Mouse (Mus musculus): ENCODE measurements at regions not wholly inside any gene's neighbourhood (a gene's known extent, or its start where the extent isn't known, plus 50 kb on each side); places are given as distances from the start of the nearest gene placed in this dataset.
"Not testable (repeated sequence)": the region's sequence is repeated elsewhere in the genome, so short reads cannot be mapped to it uniquely, and the experiment has no call there.

- DNase-seq (ENCODE audit: low spot score in 2 of 2), result no peak
Measured at GRCm38 (mm10) chr4:97509576-97509975, 263.0 kb upstream of the Nfia start.

GRCm38 (mm10) chr4:97505734-97506133 lies 266.8 kb upstream of the Nfia start:
- DNase-seq (ENCODE audit: low spot score in 2 of 2), result no peak

- DNase-seq (ENCODE audit: low spot score in 2 of 2), result no peak
Measured at GRCm38 (mm10) chr4:97491248-97491804, 281.2 kb upstream of the Nfia start.

- no peak for DNase-seq (ENCODE audit: low spot score in 2 of 2)
Measured at GRCm38 (mm10) chr4:97486354-97486753, 286.2 kb upstream of the Nfia start.

GRCm38 (mm10) chr4:97485225-97485624 lies 287.3 kb upstream of the Nfia start:
- no peak for DNase-seq (ENCODE audit: low spot score in 2 of 2)

GRCm38 (mm10) chr4:97482701-97483246 lies 289.8 kb upstream of the Nfia start:
- no peak for DNase-seq (ENCODE audit: low spot score in 2 of 2)

GRCm38 (mm10) chr4:97481836-97482235 lies 290.7 kb upstream of the Nfia start:
- DNase-seq (ENCODE audit: low spot score in 2 of 2), result no peak

GRCm38 (mm10) chr4:97476571-97477190 lies 293.7 kb upstream of the Gm10192 start:
- peak in 1 of 2 experiments; percentile 30 for DNase-seq (ENCODE audit: low spot score in 2 of 2)

- DNase-seq (ENCODE audit: low spot score in 2 of 2), result not testable (repeated sequence)
Measured at GRCm38 (mm10) chr4:97473492-97473891, 290.5 kb upstream of the Gm10192 start.

- no peak for DNase-seq (ENCODE audit: low spot score in 2 of 2)
Measured at GRCm38 (mm10) chr4:97465932-97466666, 283.1 kb upstream of the Gm10192 start.

GRCm38 (mm10) chr4:97465517-97465916 lies 282.6 kb upstream of the Gm10192 start:
- no peak for DNase-seq (ENCODE audit: low spot score in 2 of 2)

GRCm38 (mm10) chr4:97461177-97461576 lies 278.2 kb upstream of the Gm10192 start:
- no peak for DNase-seq (ENCODE audit: low spot score in 2 of 2)

- DNase-seq (ENCODE audit: low spot score in 2 of 2), result no peak
Measured at GRCm38 (mm10) chr4:97439288-97440029, 256.5 kb upstream of the Gm10192 start.

- DNase-seq (ENCODE audit: low spot score in 2 of 2), result no peak
Measured at GRCm38 (mm10) chr4:97432681-97433080, 249.7 kb upstream of the Gm10192 start.

GRCm38 (mm10) chr4:97432094-97432493 lies 249.1 kb upstream of the Gm10192 start:
- DNase-seq (ENCODE audit: low spot score in 2 of 2), result no peak

- DNase-seq (ENCODE audit: low spot score in 2 of 2), result no peak
Measured at GRCm38 (mm10) chr4:97431239-97431638, 248.3 kb upstream of the Gm10192 start.

GRCm38 (mm10) chr4:97419845-97420244 lies 236.9 kb upstream of the Gm10192 start:
- no peak for DNase-seq (ENCODE audit: low spot score in 2 of 2)

GRCm38 (mm10) chr4:97418616-97419015 lies 235.7 kb upstream of the Gm10192 start:
- DNase-seq (ENCODE audit: low spot score in 2 of 2), result peak; percentile 64 to 66

GRCm38 (mm10) chr4:97417943-97418342 lies 235.0 kb upstream of the Gm10192 start:
- no peak for DNase-seq (ENCODE audit: low spot score in 2 of 2)

GRCm38 (mm10) chr4:97408633-97409296 lies 225.8 kb upstream of the Gm10192 start:
- no peak for DNase-seq (ENCODE audit: low spot score in 2 of 2)

GRCm38 (mm10) chr4:97394697-97395280 lies 211.8 kb upstream of the Gm10192 start:
- DNase-seq (ENCODE audit: low spot score in 2 of 2), result no peak

All from urinary bladder, postnatal 4 days (tissue).